Mouse (Mus musculus): Measurements from ENCODE around the gene Shq1.

DNA sequence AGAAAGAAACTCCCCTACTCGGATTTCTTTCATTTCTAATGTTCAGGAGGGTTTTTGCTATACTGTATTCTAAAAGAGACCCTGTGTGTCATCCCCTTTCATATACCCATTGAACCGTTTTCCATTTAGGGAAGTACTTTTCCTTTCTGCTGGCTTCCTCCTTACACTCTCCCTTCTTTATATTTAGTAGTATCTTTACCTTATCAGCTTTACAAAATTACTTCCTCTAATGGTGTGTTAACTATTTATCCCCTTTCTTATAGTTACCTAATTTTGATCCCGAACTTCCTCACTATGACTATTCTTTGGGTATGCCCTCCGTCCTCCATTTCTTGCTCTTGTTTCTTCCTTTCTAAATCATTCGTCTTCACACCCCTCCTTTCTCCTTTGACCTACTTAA lies 84.2 kb downstream of the Shq1 start:
- no peak for TF ChIP-seq CTCF (IDR thresholded peaks at IDR 0.05; ENCODE audit: low read depth)
- no peak for TF ChIP-seq EP300 (IDR thresholded peaks at IDR 0.05; ENCODE audit: low read depth)
